13 mouse cellular contexts compared by ENCODE assay signal in genomic region chr3:145666383-145666782, GRCm38 (mm10).
"Had no signal": no experiment of that assay in that cellular context is flagged by ENCODE, and none has a peak within 500 bp of the region (broad histone marks: within the 10 kb centered on the region; RNA-seq: fewer than 3 reads in every experiment).

No protein-coding gene starts in this region.

- H3K27me3 ChIP-seq: neural tube, embryonic 12.5 days; stomach, embryonic 15.5 days had no signal

- DNase-seq: lung, adult 18-20 months; lung, embryonic 14.5 days; lung, postnatal 10 days; lung, postnatal 4 days; midbrain, embryonic 14.5 days; right cerebral cortex, adult 18-20 months; right cerebral cortex, postnatal 14 days; thymus, adult 2 months; thymus, postnatal 25 days; thymus, postnatal 4 days had no signal

- H3K36me3 ChIP-seq: midbrain, embryonic 10.5 days; neural tube, embryonic 12.5 days; stomach, embryonic 15.5 days had no signal

- H3K4me3 ChIP-seq: midbrain, embryonic 10.5 days; neural tube, embryonic 12.5 days; stomach, embryonic 15.5 days had no signal

- H3K4me2 ChIP-seq: lung, embryonic 14.5 days; neural tube, embryonic 12.5 days; stomach, embryonic 15.5 days had no signal
